Mouse (Mus musculus): ENCODE results near the gene Arfrp1. TPM values are rescaled to one million over a fixed set of nuclear protein-coding genes. Genes with fewer than 3 reads are reported as not detected.

The Arfrp1 gene
- polyA plus RNA-seq, 1 experiment from 2014 or later: 49.7 TPM

DNA sequence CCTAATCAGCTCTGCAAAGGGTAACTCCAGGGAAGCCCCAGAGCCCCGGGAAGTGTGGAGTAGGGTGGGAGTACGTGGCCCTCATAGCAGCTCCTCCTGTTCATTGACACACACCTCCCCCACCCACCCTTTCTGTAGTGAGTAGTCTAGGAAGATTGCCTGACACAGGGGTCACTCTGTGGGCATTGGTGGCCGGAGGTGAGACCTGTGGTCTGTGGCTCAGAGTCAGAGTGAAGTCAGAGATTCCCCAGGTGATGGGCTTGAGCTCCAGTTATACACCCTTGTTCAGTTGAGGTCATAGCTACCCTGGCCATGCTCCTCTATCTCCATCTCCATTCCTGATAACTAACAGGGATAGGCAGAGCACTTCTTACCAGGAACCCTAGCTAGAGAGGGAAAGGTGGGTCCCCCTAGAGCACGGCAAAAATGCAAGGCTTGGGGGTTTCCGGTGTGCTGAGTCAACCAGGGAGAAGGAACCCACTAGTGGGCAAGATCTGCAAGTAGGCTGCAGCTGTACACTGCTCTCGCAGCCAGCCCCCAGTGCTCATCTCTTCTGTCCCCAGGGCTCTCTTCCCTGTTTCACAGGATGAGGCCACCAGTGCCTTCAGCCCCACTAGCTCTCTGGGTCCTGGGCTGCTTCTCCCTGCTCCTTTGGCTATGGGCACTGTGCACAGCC, 16.6 kb upstream of the Arfrp1 start:
- no peak overlapping the region for H3K4me3 ChIP-seq (ENCODE audit: low read depth, low read length)
- H3K4me1 ChIP-seq (ENCODE audit: control insufficient read depth, insufficient read depth, low read length): no peaks in the 10 kb centered on the region
- no peaks in the 10 kb centered on the region for H3K27me3 ChIP-seq (ENCODE audit: control insufficient read depth, insufficient read depth, low read length)
- no peak overlapping the region for H3K9ac ChIP-seq (replicated peaks; ENCODE audit: low read length)
- 89% methylated on average over 6 of the region's 6 CpGs for WGBS
- H3K27ac ChIP-seq (replicated peaks; ENCODE audit: low read depth, low read length): no peak overlapping the region
- ATAC-seq (replicated peaks; ENCODE audit: insufficient number of reproducible peaks, low FRiP score, low TSS enrichment, low read depth): no peak
- DNase-seq (ENCODE audit: low spot score): no peak
- H3K9me3 ChIP-seq (replicated peaks; ENCODE audit: control insufficient read depth, low read length): no peaks in the 10 kb centered on the region
- peaks cover 4% of the 10 kb centered on the region for H3K36me3 ChIP-seq (replicated peaks; ENCODE audit: control insufficient read depth, insufficient read depth, low read depth, low read length)
- no peak overlapping the region for H3K4me2 ChIP-seq (ENCODE audit: low read depth, low read length)

- no peak for DNase-seq (ENCODE audit: low spot score)
- Histone ChIP-seq H3K9ac (replicated peaks; ENCODE audit: low read length) (no peak overlapping the region), H3K27me3 (ENCODE audit: control insufficient read depth, insufficient read depth, low read length) (no peaks in the 10 kb centered on the region), H3K4me2 (ENCODE audit: low read depth, low read length) (no peak overlapping the region), H3K4me3 (ENCODE audit: low read depth, low read length) (no peak overlapping the region), H3K9me3 (replicated peaks; ENCODE audit: control insufficient read depth, low read length) (no peaks in the 10 kb centered on the region), H3K27ac (replicated peaks; ENCODE audit: low read depth, low read length) (no peak overlapping the region), H3K36me3 (replicated peaks; ENCODE audit: control insufficient read depth, insufficient read depth, low read depth, low read length) (peaks cover 4% of the 10 kb centered on the region), H3K4me1 (ENCODE audit: control insufficient read depth, insufficient read depth, low read length) (no peaks in the 10 kb centered on the region)
- WGBS: 93% methylated on average over 5 of the region's 5 CpGs
- ATAC-seq (replicated peaks; ENCODE audit: insufficient number of reproducible peaks, low FRiP score, low TSS enrichment, low read depth): no peak
Measured at GRCm38 (mm10) chr2:181381107-181381506, 15.9 kb upstream of the Arfrp1 start.

DNA sequence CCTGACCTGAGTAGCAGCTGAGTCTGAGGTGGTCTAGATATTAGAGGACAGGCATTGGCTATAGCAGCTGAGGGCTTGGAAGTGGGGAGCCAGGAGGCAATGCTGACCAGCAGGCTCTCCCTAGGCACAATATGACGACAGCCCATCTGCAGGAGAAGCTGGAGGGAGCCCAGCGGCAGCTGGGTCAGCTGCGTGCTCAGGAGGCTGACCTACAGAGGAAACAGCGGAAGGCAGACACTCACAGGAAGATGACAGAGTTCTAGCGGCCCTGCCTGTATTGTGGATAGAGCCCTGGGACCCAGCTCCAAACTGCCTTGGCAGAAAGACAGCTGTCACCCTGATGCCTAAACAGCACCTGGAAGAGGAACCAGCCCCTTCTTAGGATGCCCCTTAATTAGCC, 15.0 kb upstream of the Arfrp1 start:
- no peak overlapping the region for H3K27ac ChIP-seq (replicated peaks; ENCODE audit: low read depth, low read length)
- no peaks in the 10 kb centered on the region for H3K4me1 ChIP-seq (ENCODE audit: control insufficient read depth, insufficient read depth, low read length)
- 86% methylated on average over 5 of the region's 5 CpGs for WGBS
- H3K9me3 ChIP-seq (replicated peaks; ENCODE audit: control insufficient read depth, low read length): no peaks in the 10 kb centered on the region
- no peak for ATAC-seq (replicated peaks; ENCODE audit: insufficient number of reproducible peaks, low FRiP score, low TSS enrichment, low read depth)
- H3K4me3 ChIP-seq (ENCODE audit: low read depth, low read length): no peak overlapping the region
- no peak overlapping the region for H3K9ac ChIP-seq (replicated peaks; ENCODE audit: low read length)
- H3K27me3 ChIP-seq (ENCODE audit: control insufficient read depth, insufficient read depth, low read length): no peaks in the 10 kb centered on the region
- H3K4me2 ChIP-seq (ENCODE audit: low read depth, low read length): no peak overlapping the region
- no peak for DNase-seq (ENCODE audit: low spot score)
- H3K36me3 ChIP-seq (replicated peaks; ENCODE audit: control insufficient read depth, insufficient read depth, low read depth, low read length): peaks cover 4% of the 10 kb centered on the region

- no peak within 1 kb of the TSS for H3K27ac ChIP-seq (replicated peaks; ENCODE audit: low read depth, low read length)
- H3K4me2 ChIP-seq (ENCODE audit: low read depth, low read length): no peak within 1 kb of the TSS
- peaks cover 4% of the 10 kb centered on the region for H3K36me3 ChIP-seq (replicated peaks; ENCODE audit: control insufficient read depth, insufficient read depth, low read depth, low read length)
- H3K4me3 ChIP-seq (ENCODE audit: low read depth, low read length): no peak within 1 kb of the TSS
- 92% methylated on average over 12 of the region's 12 CpGs for WGBS
- H3K27me3 ChIP-seq (ENCODE audit: control insufficient read depth, insufficient read depth, low read length): no peaks in the 10 kb centered on the region
- no peak within 1 kb of the TSS for H3K9ac ChIP-seq (replicated peaks; ENCODE audit: low read length)
- no peak for ATAC-seq (replicated peaks; ENCODE audit: insufficient number of reproducible peaks, low FRiP score, low TSS enrichment, low read depth)
- H3K4me1 ChIP-seq (ENCODE audit: control insufficient read depth, insufficient read depth, low read length): no peaks in the 10 kb centered on the region
- DNase-seq (ENCODE audit: low spot score): no peak
- H3K9me3 ChIP-seq (replicated peaks; ENCODE audit: control insufficient read depth, low read length): no peaks in the 10 kb centered on the region
Measured at GRCm38 (mm10) chr2:181379778-181380177, 14.6 kb upstream of the Arfrp1 start, which contains the start of gene Lime1. Gene Lime1, plus strand, starts transcription at chr2:181380078.

DNA sequence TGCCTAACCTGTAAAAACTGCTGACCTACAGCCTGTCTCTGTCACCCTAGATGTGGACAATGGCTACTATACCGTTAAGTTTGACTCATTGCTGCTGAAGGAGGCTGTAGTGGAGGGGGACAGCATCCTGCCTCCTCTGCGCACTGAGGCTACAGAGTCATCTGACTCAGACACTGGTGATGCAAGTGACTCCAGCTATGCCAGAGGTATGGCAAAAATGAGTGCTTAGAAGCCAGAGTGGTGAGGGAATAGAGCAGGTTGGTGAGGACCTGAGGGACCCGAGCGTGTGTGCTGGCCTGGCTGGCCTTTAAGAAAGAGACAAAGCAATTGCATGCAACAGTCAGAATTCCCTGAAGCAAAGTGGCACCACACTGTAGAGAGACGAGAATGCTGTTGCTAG, 13.5 kb upstream of the Arfrp1 start:
- no peak overlapping the region for H3K4me3 ChIP-seq (ENCODE audit: low read depth, low read length)
- DNase-seq (ENCODE audit: low spot score) (no peak), ATAC-seq (replicated peaks; ENCODE audit: insufficient number of reproducible peaks, low FRiP score, low TSS enrichment, low read depth) (no peak)
- no peaks in the 10 kb centered on the region for H3K9me3 ChIP-seq (replicated peaks; ENCODE audit: control insufficient read depth, low read length)
- no peaks in the 10 kb centered on the region for H3K27me3 ChIP-seq (ENCODE audit: control insufficient read depth, insufficient read depth, low read length)
- no peak overlapping the region for H3K27ac ChIP-seq (replicated peaks; ENCODE audit: low read depth, low read length)
- H3K9ac ChIP-seq (replicated peaks; ENCODE audit: low read length): no peak overlapping the region
- no peaks in the 10 kb centered on the region for H3K4me1 ChIP-seq (ENCODE audit: control insufficient read depth, insufficient read depth, low read length)
- WGBS: 93% methylated on average over 5 of the region's 5 CpGs
- H3K4me2 ChIP-seq (ENCODE audit: low read depth, low read length): no peak overlapping the region
- H3K36me3 ChIP-seq (replicated peaks; ENCODE audit: control insufficient read depth, insufficient read depth, low read depth, low read length): peaks cover 4% of the 10 kb centered on the region

DNA sequence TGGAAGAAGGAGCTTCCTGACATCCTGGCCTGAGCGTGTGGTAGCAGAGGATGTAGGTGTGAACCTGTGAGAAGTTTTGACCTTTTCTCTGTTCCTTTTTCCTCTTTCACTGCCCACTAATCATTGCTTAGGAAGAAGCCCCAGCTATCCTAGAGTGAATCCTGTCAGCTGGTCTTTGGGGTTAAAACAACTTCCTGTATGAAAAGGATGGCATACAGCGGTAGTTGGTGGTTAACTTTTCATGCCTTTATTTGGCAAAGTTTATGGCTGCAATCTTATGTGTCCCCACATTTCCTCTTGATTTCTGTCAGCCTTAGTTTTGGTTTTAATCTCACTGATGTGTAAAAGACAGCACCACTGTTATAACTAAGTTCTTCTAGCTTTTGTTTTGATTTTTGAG, 12.0 kb upstream of the Arfrp1 start:
- H3K9me3 ChIP-seq (replicated peaks; ENCODE audit: control insufficient read depth, low read length): no peaks in the 10 kb centered on the region
- H3K9ac ChIP-seq (replicated peaks; ENCODE audit: low read length): no peak overlapping the region
- H3K4me3 ChIP-seq (ENCODE audit: low read depth, low read length): no peak overlapping the region
- H3K27ac ChIP-seq (replicated peaks; ENCODE audit: low read depth, low read length): no peak overlapping the region
- DNase-seq (ENCODE audit: low spot score) (no peak), ATAC-seq (replicated peaks; ENCODE audit: insufficient number of reproducible peaks, low FRiP score, low TSS enrichment, low read depth) (no peak)
- H3K27me3 ChIP-seq (ENCODE audit: control insufficient read depth, insufficient read depth, low read length): no peaks in the 10 kb centered on the region
- H3K4me2 ChIP-seq (ENCODE audit: low read depth, low read length): no peak overlapping the region
- no peaks in the 10 kb centered on the region for H3K4me1 ChIP-seq (ENCODE audit: control insufficient read depth, insufficient read depth, low read length)
- H3K36me3 ChIP-seq (replicated peaks; ENCODE audit: control insufficient read depth, insufficient read depth, low read depth, low read length): peaks cover 4% of the 10 kb centered on the region
- WGBS: 75% methylated on average over 2 of the region's 2 CpGs

DNA sequence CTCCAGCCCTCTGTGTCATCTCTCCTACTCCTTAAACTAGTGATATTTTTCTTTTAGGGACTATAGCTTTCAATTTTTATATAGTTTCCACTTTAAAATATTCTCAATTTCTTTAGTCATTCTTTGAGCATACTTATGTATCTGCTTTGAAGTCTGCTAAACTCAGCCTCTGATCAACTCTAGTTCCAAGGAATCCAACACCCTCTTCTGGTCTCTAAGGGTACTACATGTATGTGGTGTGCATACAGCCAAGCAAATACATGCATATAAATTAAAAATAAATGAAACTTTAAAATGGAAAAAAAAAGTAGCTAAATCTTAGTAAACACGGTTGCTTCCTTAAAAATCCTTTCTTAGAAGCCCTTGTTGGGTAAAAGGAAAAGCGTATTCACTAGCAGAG, 10.6 kb upstream of the Arfrp1 start:
- Histone ChIP-seq H3K9ac (replicated peaks; ENCODE audit: low read length) (no peak overlapping the region), H3K27ac (replicated peaks; ENCODE audit: low read depth, low read length) (no peak overlapping the region), H3K36me3 (replicated peaks; ENCODE audit: control insufficient read depth, insufficient read depth, low read depth, low read length) (peaks cover 4% of the 10 kb centered on the region), H3K4me1 (ENCODE audit: control insufficient read depth, insufficient read depth, low read length) (no peaks in the 10 kb centered on the region), H3K4me3 (ENCODE audit: low read depth, low read length) (no peak overlapping the region), H3K4me2 (ENCODE audit: low read depth, low read length) (no peak overlapping the region), H3K27me3 (ENCODE audit: control insufficient read depth, insufficient read depth, low read length) (no peaks in the 10 kb centered on the region), H3K9me3 (replicated peaks; ENCODE audit: control insufficient read depth, low read length) (no peaks in the 10 kb centered on the region)
- DNase-seq (ENCODE audit: low spot score) (peak; percentile 62), ATAC-seq (replicated peaks; ENCODE audit: insufficient number of reproducible peaks, low FRiP score, low TSS enrichment, low read depth) (no peak)
- 90% methylated on average over 2 of the region's 2 CpGs for WGBS

- DNase-seq (ENCODE audit: low spot score) (no peak), ATAC-seq (replicated peaks; ENCODE audit: insufficient number of reproducible peaks, low FRiP score, low TSS enrichment, low read depth) (no peak)
- peaks cover 6% of the 10 kb centered on the region for H3K36me3 ChIP-seq (replicated peaks; ENCODE audit: control insufficient read depth, insufficient read depth, low read depth, low read length)
- no peak overlapping the region for H3K9ac ChIP-seq (replicated peaks; ENCODE audit: low read length)
- H3K27ac ChIP-seq (replicated peaks; ENCODE audit: low read depth, low read length): no peak overlapping the region
- no peaks in the 10 kb centered on the region for H3K27me3 ChIP-seq (ENCODE audit: control insufficient read depth, insufficient read depth, low read length)
- H3K9me3 ChIP-seq (replicated peaks; ENCODE audit: control insufficient read depth, low read length): no peaks in the 10 kb centered on the region
- WGBS: 93% methylated on average over 5 of the region's 5 CpGs
- no peak overlapping the region for H3K4me3 ChIP-seq (ENCODE audit: low read depth, low read length)
- no peak overlapping the region for H3K4me2 ChIP-seq (ENCODE audit: low read depth, low read length)
- no peaks in the 10 kb centered on the region for H3K4me1 ChIP-seq (ENCODE audit: control insufficient read depth, insufficient read depth, low read length)
Measured at GRCm38 (mm10) chr2:181370001-181370400, 4.8 kb upstream of the Arfrp1 start.
